Mouse (Mus musculus): ENCODE data around the gene H2-T23. TPM values are rescaled to one million over a fixed set of nuclear protein-coding genes. Genes with fewer than 3 reads are reported as not detected.
"Not testable (repeated sequence)": the region's sequence is repeated elsewhere in the genome, so short reads cannot be mapped to it uniquely, and the experiment has no call there.

H2-T23 gene
- 3.1 and 3.4 TPM in 2 replicates for polyA plus RNA-seq (2014; fragmentation: Nextera tagmentation; extraction: Ambion mirVana)

- H3K9ac ChIP-seq (ENCODE audit: low read length): peak within 1 kb of the TSS; percentile 66
- peak; percentile 54; the same call in 1 of the 2 replicates for ATAC-seq (replicated peaks; ENCODE audit: low FRiP score)
- H3K4me1 ChIP-seq (replicated peaks; ENCODE audit: control insufficient read depth, insufficient read depth, low read length); H3K27ac ChIP-seq (ENCODE audit: low read depth, low read length); H3K27me3 ChIP-seq (ENCODE audit: control insufficient read depth, insufficient read depth, low read length); H3K36me3 ChIP-seq (ENCODE audit: control insufficient read depth, insufficient read depth, low read length); H3K9me3 ChIP-seq (ENCODE audit: control insufficient read depth, low read length): not testable (repeated sequence)
- peak within 1 kb of the TSS; percentile 38 for H3K4me3 ChIP-seq (ENCODE audit: low read depth, low read length)
- peak within 1 kb of the TSS; percentile 60 for H3K4me2 ChIP-seq (ENCODE audit: low read depth, low read length, severe bottlenecking)
- peak; percentile 62 for DNase-seq (ENCODE audit: low spot score)
- under 1% methylated on average over 25 of the region's 25 CpGs for WGBS
Measured at GRCm38 (mm10) chr17:36032351-36032875, at the start of gene H2-T23. Gene H2-T23 (minus strand): TSS chr17:36032855.

- H3K36me3 ChIP-seq (ENCODE audit: control insufficient read depth, insufficient read depth, low read length); H3K27ac ChIP-seq (ENCODE audit: low read depth, low read length); ATAC-seq (replicated peaks; ENCODE audit: low FRiP score); H3K9ac ChIP-seq (ENCODE audit: low read length); DNase-seq (ENCODE audit: low spot score); H3K4me1 ChIP-seq (replicated peaks; ENCODE audit: control insufficient read depth, insufficient read depth, low read length); H3K9me3 ChIP-seq (ENCODE audit: control insufficient read depth, low read length); H3K27me3 ChIP-seq (ENCODE audit: control insufficient read depth, insufficient read depth, low read length); H3K4me2 ChIP-seq (ENCODE audit: low read depth, low read length, severe bottlenecking); H3K4me3 ChIP-seq (ENCODE audit: low read depth, low read length): not testable (repeated sequence)
Measured at GRCm38 (mm10) chr17:36081901-36082300, 49.2 kb upstream of the H2-T23 start.

- no peak overlapping the region for H3K4me3 ChIP-seq (ENCODE audit: low read depth, low read length)
- no peak overlapping the region for H3K27ac ChIP-seq (ENCODE audit: low read depth, low read length)
- ATAC-seq (replicated peaks; ENCODE audit: low FRiP score) (no peak), DNase-seq (ENCODE audit: low spot score) (peak; percentile 84)
- WGBS: 29% methylated on average over 2 of the region's 2 CpGs
- no peaks in the 10 kb centered on the region for H3K4me1 ChIP-seq (replicated peaks; ENCODE audit: control insufficient read depth, insufficient read depth, low read length)
- no peaks in the 10 kb centered on the region for H3K27me3 ChIP-seq (ENCODE audit: control insufficient read depth, insufficient read depth, low read length)
- no peak overlapping the region for H3K9ac ChIP-seq (ENCODE audit: low read length)
- no peaks in the 10 kb centered on the region for H3K36me3 ChIP-seq (ENCODE audit: control insufficient read depth, insufficient read depth, low read length)
- H3K9me3 ChIP-seq (ENCODE audit: control insufficient read depth, low read length): no peaks in the 10 kb centered on the region
- H3K4me2 ChIP-seq (ENCODE audit: low read depth, low read length, severe bottlenecking): no peak overlapping the region
Measured at GRCm38 (mm10) chr17:36060829-36061228, 28.2 kb upstream of the H2-T23 start.

- H3K27me3 ChIP-seq (ENCODE audit: control insufficient read depth, insufficient read depth, low read length); DNase-seq (ENCODE audit: low spot score); H3K4me3 ChIP-seq (ENCODE audit: low read depth, low read length); H3K9ac ChIP-seq (ENCODE audit: low read length); H3K4me2 ChIP-seq (ENCODE audit: low read depth, low read length, severe bottlenecking); H3K9me3 ChIP-seq (ENCODE audit: control insufficient read depth, low read length); ATAC-seq (replicated peaks; ENCODE audit: low FRiP score); H3K36me3 ChIP-seq (ENCODE audit: control insufficient read depth, insufficient read depth, low read length); H3K27ac ChIP-seq (ENCODE audit: low read depth, low read length); H3K4me1 ChIP-seq (replicated peaks; ENCODE audit: control insufficient read depth, insufficient read depth, low read length): not testable (repeated sequence)
- whole genome bisulfite sequencing: 80% methylated on average over 1 of the region's 1 CpGs
Measured at GRCm38 (mm10) chr17:36058362-36058761, 25.7 kb upstream of the H2-T23 start, which contains the start of gene Gm11127. Gene Gm11127 (minus strand): TSS chr17:36058371.

GRCm38 (mm10) chr17:36057927-36058326 is 25.3 kb upstream of the H2-T23 start:
- not testable (repeated sequence) for H3K27ac ChIP-seq (ENCODE audit: low read depth, low read length); ATAC-seq (replicated peaks; ENCODE audit: low FRiP score); H3K9ac ChIP-seq (ENCODE audit: low read length); DNase-seq (ENCODE audit: low spot score); H3K4me2 ChIP-seq (ENCODE audit: low read depth, low read length, severe bottlenecking); H3K4me3 ChIP-seq (ENCODE audit: low read depth, low read length); H3K9me3 ChIP-seq (ENCODE audit: control insufficient read depth, low read length); H3K36me3 ChIP-seq (ENCODE audit: control insufficient read depth, insufficient read depth, low read length); H3K27me3 ChIP-seq (ENCODE audit: control insufficient read depth, insufficient read depth, low read length); H3K4me1 ChIP-seq (replicated peaks; ENCODE audit: control insufficient read depth, insufficient read depth, low read length)
- whole genome bisulfite sequencing: 90% methylated on average over 22 of the region's 25 CpGs

- no peaks in the 10 kb centered on the region for H3K36me3 ChIP-seq (ENCODE audit: control insufficient read depth, insufficient read depth, low read length)
- H3K27me3 ChIP-seq (ENCODE audit: control insufficient read depth, insufficient read depth, low read length): no peaks in the 10 kb centered on the region
- no peak overlapping the region for H3K4me3 ChIP-seq (ENCODE audit: low read depth, low read length)
- H3K9ac ChIP-seq (ENCODE audit: low read length): no peak overlapping the region
- 83% methylated on average over 3 of the region's 3 CpGs for WGBS
- H3K4me2 ChIP-seq (ENCODE audit: low read depth, low read length, severe bottlenecking): no peak overlapping the region; the same call in 1 of the 2 replicates
- ATAC-seq (replicated peaks; ENCODE audit: low FRiP score) (no peak), DNase-seq (ENCODE audit: low spot score) (no peak)
- H3K9me3 ChIP-seq (ENCODE audit: control insufficient read depth, low read length): no peaks in the 10 kb centered on the region
- H3K4me1 ChIP-seq (replicated peaks; ENCODE audit: control insufficient read depth, insufficient read depth, low read length): no peaks in the 10 kb centered on the region
- H3K27ac ChIP-seq (ENCODE audit: low read depth, low read length): no peak overlapping the region
Measured at GRCm38 (mm10) chr17:36043286-36043685, 10.6 kb upstream of the H2-T23 start.

GRCm38 (mm10) chr17:36042610-36043169 is 10.0 kb upstream of the H2-T23 start, which contains the start of the genes H2-T22 and Gm6034:
Gene H2-T22 (minus strand): TSS chr17:36042747.
Gene Gm6034 (plus strand): TSS chr17:36042961.
- not testable (repeated sequence) for H3K4me1 ChIP-seq (replicated peaks; ENCODE audit: control insufficient read depth, insufficient read depth, low read length); H3K9me3 ChIP-seq (ENCODE audit: control insufficient read depth, low read length); H3K27ac ChIP-seq (ENCODE audit: low read depth, low read length); H3K27me3 ChIP-seq (ENCODE audit: control insufficient read depth, insufficient read depth, low read length); H3K36me3 ChIP-seq (ENCODE audit: control insufficient read depth, insufficient read depth, low read length)
- ATAC-seq (replicated peaks; ENCODE audit: low FRiP score) (peak; percentile 91), DNase-seq (ENCODE audit: low spot score) (peak; percentile 70)
- peak within 1 kb of the TSS; percentile 24 for H3K4me3 ChIP-seq (ENCODE audit: low read depth, low read length)
- 2% methylated on average over 12 of the region's 12 CpGs for WGBS
- H3K9ac ChIP-seq (ENCODE audit: low read length): peak within 1 kb of the TSS; percentile 39
- H3K4me2 ChIP-seq (ENCODE audit: low read depth, low read length, severe bottlenecking): peak within 1 kb of the TSS; percentile 54

- Histone ChIP-seq H3K4me3 (ENCODE audit: low read depth, low read length) (peak overlapping the region; percentile 24), H3K9ac (ENCODE audit: low read length) (peak overlapping the region; percentile 39), H3K4me2 (ENCODE audit: low read depth, low read length, severe bottlenecking) (peak overlapping the region; percentile 54)
- peak; percentile 33; the same call in 1 of the 2 replicates for ATAC-seq (replicated peaks; ENCODE audit: low FRiP score)
- not testable (repeated sequence) for H3K36me3 ChIP-seq (ENCODE audit: control insufficient read depth, insufficient read depth, low read length); H3K27ac ChIP-seq (ENCODE audit: low read depth, low read length); DNase-seq (ENCODE audit: low spot score); H3K9me3 ChIP-seq (ENCODE audit: control insufficient read depth, low read length); H3K4me1 ChIP-seq (replicated peaks; ENCODE audit: control insufficient read depth, insufficient read depth, low read length); H3K27me3 ChIP-seq (ENCODE audit: control insufficient read depth, insufficient read depth, low read length)
- 1% methylated on average over 19 of the region's 19 CpGs for WGBS
Measured at GRCm38 (mm10) chr17:36042055-36042454, 9.4 kb upstream of the H2-T23 start.

- not testable (repeated sequence) for H3K4me3 ChIP-seq (ENCODE audit: low read depth, low read length); H3K27me3 ChIP-seq (ENCODE audit: control insufficient read depth, insufficient read depth, low read length); DNase-seq (ENCODE audit: low spot score); H3K36me3 ChIP-seq (ENCODE audit: control insufficient read depth, insufficient read depth, low read length); ATAC-seq (replicated peaks; ENCODE audit: low FRiP score); H3K27ac ChIP-seq (ENCODE audit: low read depth, low read length); H3K9me3 ChIP-seq (ENCODE audit: control insufficient read depth, low read length); H3K4me1 ChIP-seq (replicated peaks; ENCODE audit: control insufficient read depth, insufficient read depth, low read length); H3K4me2 ChIP-seq (ENCODE audit: low read depth, low read length, severe bottlenecking); H3K9ac ChIP-seq (ENCODE audit: low read length)
- 84% methylated on average over 2 of the region's 2 CpGs for WGBS
Measured at GRCm38 (mm10) chr17:36040604-36041003, 7.9 kb upstream of the H2-T23 start.

All from forebrain, embryonic 11.5 days (tissue).